Mouse (Mus musculus) megakaryocyte, embryonic 14.5 days (primary cell): ENCODE measurements around the gene Ick.

Source experiments
- FLI1 ChIP-seq: IDR thresholded peaks from 2 replicates; pipeline ENCODE4 v1.6.1; 2012; ENCODE audit warnings: low read length, inconsistent platforms, mixed read lengths
- GATA1 ChIP-seq: IDR thresholded peaks from 3 replicates; pipeline ENCODE4 v1.6.1; 2012; ENCODE audit warnings: mixed read lengths, low read length, inconsistent platforms, borderline replicate concordance

- TF ChIP-seq GATA1 (no peak), FLI1 (no peak)
These were observed 13.3 kb upstream of the Ick start for GRCm38 (mm10) chr9:78095686-78096085.
